ENCODE assay signal across 8 mouse cellular contexts in the genomic region with DNA sequence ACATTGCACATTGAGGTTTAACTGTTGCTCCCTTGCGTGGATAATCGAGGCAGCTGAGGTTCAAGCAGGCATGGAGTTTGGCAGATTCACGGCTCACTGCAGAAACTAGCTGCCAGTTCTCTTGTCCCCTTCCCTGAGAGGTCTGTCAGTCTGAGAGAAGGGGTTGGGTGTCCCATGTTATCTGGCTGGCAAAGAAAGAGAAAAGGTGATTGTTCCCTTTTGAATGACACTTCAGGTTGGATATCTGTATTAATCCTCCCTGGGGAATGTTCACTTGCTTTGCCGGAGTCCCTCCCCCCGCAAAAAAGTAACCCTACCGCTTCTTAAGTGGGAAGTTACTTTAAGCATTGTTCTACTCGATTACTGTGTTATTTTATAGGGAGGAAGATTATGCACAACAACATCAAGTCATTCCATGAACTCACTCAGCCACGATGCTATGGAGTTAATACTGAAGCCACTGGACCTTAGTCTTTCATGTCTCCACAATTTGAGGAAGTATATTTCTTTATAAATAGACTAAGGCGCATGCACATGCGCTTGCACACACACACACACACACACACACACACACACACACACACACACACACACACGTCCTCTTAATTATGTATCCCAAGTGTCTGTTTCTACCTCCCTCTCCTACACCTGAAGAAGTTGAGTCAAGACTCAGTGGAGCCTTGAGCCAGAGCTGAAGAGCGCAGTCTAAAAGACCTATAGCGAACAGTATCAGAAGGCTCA. TPM values are rescaled to one million over a fixed set of nuclear protein-coding genes. Genes with fewer than 3 reads are reported as not detected.
A peak's percentile ranks its signal among the peaks of the same experiment; 100 is the strongest.
DNase-seq lines count a peak whose midpoint lies in the region; ATAC-seq and TF ChIP-seq lines count a peak whose summit lies in the region.

A gene (minus strand): TSS at position 151 of the 741 bp plus-strand sequence.

- no peak for DNase-seq in cerebellum, adult 2 months
- DNase-seq in cerebellum, postnatal 36 days, result no peak
- DNase-seq in B cell, adult 2 months, result peak; percentile 44 to 50
- no peak for DNase-seq in forebrain, embryonic 14.5 days (ENCODE audit: low spot score)
- DNase-seq in liver, embryonic 13.5 days, result no peak
- no peak for DNase-seq in right cerebral cortex, postnatal 10 days (ENCODE audit: low spot score in 2 of 2)
- DNase-seq in ovary, postnatal 36 days (ENCODE audit: low spot score), result no peak
- DNase-seq in gastrocnemius, postnatal 25 days, result no peak

- no peak for TF ChIP-seq POLR2A in cerebellum, adult 2 months (IDR thresholded peaks at IDR 0.05; ENCODE audit: borderline replicate concordance, insufficient read depth, low read length)

- no peak for ATAC-seq in forebrain, embryonic 14.5 days
- no peak for ATAC-seq in liver, embryonic 13.5 days (ENCODE audit: low read depth)

- H3K9ac ChIP-seq in forebrain, embryonic 14.5 days (ENCODE audit: low read length), result peak within 1 kb of the TSS; percentile 46
- H3K9ac ChIP-seq in liver, embryonic 13.5 days, result peak within 1 kb of the TSS; percentile 52

- H3K4me2 ChIP-seq in forebrain, embryonic 14.5 days (ENCODE audit: low read length), result peak within 1 kb of the TSS; percentile 69
- peak within 1 kb of the TSS; percentile 66 for H3K4me2 ChIP-seq in liver, embryonic 13.5 days

- H3K4me3 ChIP-seq in cerebellum, adult 2 months (replicated peaks; ENCODE audit: insufficient read depth, low read depth, low read length), result peak within 1 kb of the TSS; percentile 15
- H3K4me3 ChIP-seq in forebrain, embryonic 14.5 days (ENCODE audit: low read depth, low read length), result peak within 1 kb of the TSS; percentile 31
- H3K4me3 ChIP-seq in liver, embryonic 13.5 days (replicated peaks), result peak within 1 kb of the TSS; percentile 51

- H3K27me3 ChIP-seq in cerebellum, adult 2 months (ENCODE audit: control insufficient read depth, insufficient read depth, low read length), result peaks cover 3% of the 10 kb centered on the region; the same call in 1 of the 2 replicates
- no peaks in the 10 kb centered on the region for H3K27me3 ChIP-seq in forebrain, embryonic 14.5 days (replicated peaks; ENCODE audit: control insufficient read depth, insufficient read depth, low read length)
- H3K27me3 ChIP-seq in liver, embryonic 13.5 days, result peaks cover 17% of the 10 kb centered on the region

- no peaks in the 10 kb centered on the region for H3K36me3 ChIP-seq in forebrain, embryonic 14.5 days (ENCODE audit: control insufficient read depth, insufficient read depth, low read length)
- H3K36me3 ChIP-seq in liver, embryonic 13.5 days, result no peaks in the 10 kb centered on the region

- H3K9me3 ChIP-seq in forebrain, embryonic 14.5 days (replicated peaks; ENCODE audit: control insufficient read depth, low read length), result no peaks in the 10 kb centered on the region
- no peaks in the 10 kb centered on the region for H3K9me3 ChIP-seq in liver, embryonic 13.5 days (replicated peaks)

- 54% methylated on average over 13 of the region's 13 CpGs for WGBS in cerebellum, adult 2 months
- WGBS in forebrain, embryonic 14.5 days, result 52% methylated on average over 13 of the region's 13 CpGs
- 42% methylated on average over 13 of the region's 13 CpGs for WGBS in liver, embryonic 13.5 days (ENCODE audit: insufficient replicate concordance)

- H3K27ac ChIP-seq in cerebellum, adult 2 months (ENCODE audit: insufficient read depth, low read length), result no peak within 1 kb of the TSS
- H3K27ac ChIP-seq in forebrain, embryonic 14.5 days (ENCODE audit: low read depth, low read length), result no peak within 1 kb of the TSS
- H3K27ac ChIP-seq in liver, embryonic 13.5 days, result no peak within 1 kb of the TSS; the same call in 1 of the 2 replicates

- peaks cover 6% of the 10 kb centered on the region; the same call in 1 of the 2 replicates for H3K4me1 ChIP-seq in cerebellum, adult 2 months (ENCODE audit: control insufficient read depth, insufficient read depth, low read length)
- peaks cover 9% of the 10 kb centered on the region; the same call in 1 of the 2 replicates for H3K4me1 ChIP-seq in forebrain, embryonic 14.5 days (ENCODE audit: control insufficient read depth, insufficient read depth, low read length)
- peaks cover 3% of the 10 kb centered on the region; the same call in 1 of the 2 replicates for H3K4me1 ChIP-seq in liver, embryonic 13.5 days (replicated peaks)

- no peak for TF ChIP-seq CTCF in cerebellum, adult 2 months (IDR thresholded peaks at IDR 0.05; ENCODE audit: borderline replicate concordance, insufficient read depth, low read depth, low read length)

RNA-seq across cellular contexts. Expression of the gene that starts here (rescaled TPM):
- polyA plus RNA-seq in cerebellum, adult 2 months (2012; rRNA removed), result 0.76 and 0.85 TPM in 2 replicates
- 1.6 and 1.7 TPM in 2 replicates for polyA plus RNA-seq in forebrain, embryonic 14.5 days (2014; fragmentation: Nextera tagmentation; extraction: Ambion mirVana)
- polyA plus RNA-seq in liver, embryonic 13.5 days (2015; fragmentation: Nextera tagmentation; extraction: Ambion mirVana), result 3.4 and 5.5 TPM in 2 replicates
- 1 to 10 TPM; 4.5 to 7.0 TPM for total RNA-seq in gastrocnemius, postnatal 25 days (2021)

Comparison
In these comparisons a context has a peak if more than half of its experiments do, and no peak if none do; other contexts are left out.
1. DNase-seq: peak in B cell, adult 2 months (2 of 2); none in cerebellum, adult 2 months (0 of 2), cerebellum, postnatal 36 days (0 of 2), forebrain, embryonic 14.5 days (single experiment), liver, embryonic 13.5 days (single experiment), right cerebral cortex, postnatal 10 days (0 of 2), ovary, postnatal 36 days (single experiment) and gastrocnemius, postnatal 25 days (single experiment).
2. Peak in every context shown above with its lines, with median percentiles within 50 percentile points of each other: H3K4me3 ChIP-seq.